Comparison of ENCODE assay signal across 1 mouse cellular context in the genomic region with DNA sequence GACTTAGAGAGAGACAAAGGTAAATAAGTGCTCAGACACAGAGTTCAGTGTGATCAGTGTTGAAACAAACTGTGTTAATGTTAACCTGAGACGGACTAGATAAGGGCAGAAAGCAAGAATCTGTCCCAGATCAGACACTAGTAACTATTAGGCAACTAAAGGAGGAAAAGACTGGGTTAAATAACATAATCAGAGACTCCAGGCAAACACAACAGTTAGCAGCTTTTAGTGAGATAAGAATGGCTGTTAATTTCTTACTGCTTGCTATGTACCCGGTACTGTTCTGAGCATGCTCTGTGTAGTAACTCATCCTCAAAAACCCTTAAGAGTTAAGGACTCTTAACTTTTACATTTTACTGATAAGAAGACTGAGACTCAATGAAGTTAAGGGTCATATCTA.
TF ChIP-seq lines count a peak whose summit lies in the region.

No protein-coding gene starts in this region.

TF ChIP-seq in MEL, 35 proteins besides CTCF, POLR2A, EP300 and RAD21:
- TF ChIP-seq KAT2A (conservative IDR thresholded peaks at IDR 0.05; ENCODE audit: low read depth, low read length) = no peak
- peak; percentile 56; the same call in 1 of the 2 replicates for TF ChIP-seq RCOR1 (IDR thresholded peaks at IDR 0.05; ENCODE audit: low read depth, low read length)
- TF ChIP-seq USF2 (IDR thresholded peaks at IDR 0.05; ENCODE audit: borderline replicate concordance in 1 of 2, insufficient read depth in 1 of 2, low read depth in 1 of 2, low read length in 2 of 2) = no peak
- TF ChIP-seq GABPA (IDR thresholded peaks at IDR 0.05; ENCODE audit: low read depth, low read length) = no peak
- peak; percentile 69 for TF ChIP-seq NRF1 (IDR thresholded peaks at IDR 0.05; ENCODE audit: insufficient read depth, low read depth, low read length, poor library complexity, severe bottlenecking)
- TF ChIP-seq SIN3A (IDR thresholded peaks at IDR 0.05; ENCODE audit: low read length) = peak; percentile 48
- peak; percentile 94 for TF ChIP-seq TCF12 (IDR thresholded peaks at IDR 0.05; ENCODE audit: low read depth, low read length)
- TF ChIP-seq MYB (IDR thresholded peaks at IDR 0.05; ENCODE audit: low read depth, low read length) = peak; percentile 87
- peak; percentile 37; the same call in 1 of the 2 replicates for TF ChIP-seq MAFK (IDR thresholded peaks at IDR 0.05; ENCODE audit: borderline replicate concordance, low read depth, low read length)
- peak; percentile 68; the same call in 1 of the 2 replicates for TF ChIP-seq ETS1 (IDR thresholded peaks at IDR 0.05; ENCODE audit: low read depth, low read length)
- TF ChIP-seq GATA1 (IDR thresholded peaks at IDR 0.05; ENCODE audit: low read depth, low read length) = peak; percentile 89
